Mouse (Mus musculus) left cerebral cortex, postnatal 36 days (tissue): ENCODE measurements around the gene Noto. TPM values are rescaled to one million over a fixed set of nuclear protein-coding genes. Genes with fewer than 3 reads are reported as not detected.
A peak's percentile ranks its signal among the peaks of the same experiment; 100 is the strongest.

Experiments used
- DNase-seq, 2 experiments: peaks; one replicate each; pipeline ENCODE4 v3.0.0; 2021 to 2022; ENCODE audit warnings: low spot score in 2 of 2, mixed read lengths in 1 of 2
- intact Hi-C: fragments of 180-260 bp; cut with DNase I; formaldehyde crosslinking; loops from one replicate; pipeline ENCODE4 v1.15.1; 2025
- total RNA-seq, 2 experiments: library from RNA; stranded (reverse); gene quantifications; 2 replicates each; pipeline ENCODE4 v1.2.3; 2021

The Noto gene
- not detected for total RNA-seq

DNA sequence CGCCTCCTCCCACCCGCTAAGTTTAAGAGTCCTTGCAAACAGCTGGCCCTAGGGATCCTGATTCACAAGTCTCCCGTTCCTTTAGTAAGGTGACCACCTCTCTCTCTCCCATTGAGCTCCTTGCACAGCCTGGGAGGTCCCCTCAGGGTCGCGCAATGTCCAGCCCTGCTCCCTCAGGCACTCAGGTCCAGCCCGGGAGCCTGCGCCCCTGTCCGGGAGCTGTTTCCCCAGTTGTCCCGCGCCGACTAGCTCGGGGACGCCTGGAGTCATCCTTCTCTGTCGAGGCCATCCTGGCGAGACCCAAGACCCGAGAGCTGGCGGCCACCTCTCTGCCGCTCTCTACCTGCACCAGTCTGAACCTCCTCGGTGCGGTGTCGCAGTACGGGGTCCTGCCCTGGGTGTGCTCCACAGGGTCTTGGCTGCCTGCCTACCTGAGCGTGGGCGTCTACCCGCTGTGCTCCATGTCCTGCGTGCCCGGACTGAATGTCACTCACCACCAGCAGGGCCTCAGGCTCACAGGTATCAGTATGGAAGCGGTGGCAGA lies at the start of gene Noto:
TSS of gene Noto (plus strand) at position 51 of the 544 bp plus-strand sequence.
- DNase-seq = no peak
- intact Hi-C loops = no loop called here

DNA sequence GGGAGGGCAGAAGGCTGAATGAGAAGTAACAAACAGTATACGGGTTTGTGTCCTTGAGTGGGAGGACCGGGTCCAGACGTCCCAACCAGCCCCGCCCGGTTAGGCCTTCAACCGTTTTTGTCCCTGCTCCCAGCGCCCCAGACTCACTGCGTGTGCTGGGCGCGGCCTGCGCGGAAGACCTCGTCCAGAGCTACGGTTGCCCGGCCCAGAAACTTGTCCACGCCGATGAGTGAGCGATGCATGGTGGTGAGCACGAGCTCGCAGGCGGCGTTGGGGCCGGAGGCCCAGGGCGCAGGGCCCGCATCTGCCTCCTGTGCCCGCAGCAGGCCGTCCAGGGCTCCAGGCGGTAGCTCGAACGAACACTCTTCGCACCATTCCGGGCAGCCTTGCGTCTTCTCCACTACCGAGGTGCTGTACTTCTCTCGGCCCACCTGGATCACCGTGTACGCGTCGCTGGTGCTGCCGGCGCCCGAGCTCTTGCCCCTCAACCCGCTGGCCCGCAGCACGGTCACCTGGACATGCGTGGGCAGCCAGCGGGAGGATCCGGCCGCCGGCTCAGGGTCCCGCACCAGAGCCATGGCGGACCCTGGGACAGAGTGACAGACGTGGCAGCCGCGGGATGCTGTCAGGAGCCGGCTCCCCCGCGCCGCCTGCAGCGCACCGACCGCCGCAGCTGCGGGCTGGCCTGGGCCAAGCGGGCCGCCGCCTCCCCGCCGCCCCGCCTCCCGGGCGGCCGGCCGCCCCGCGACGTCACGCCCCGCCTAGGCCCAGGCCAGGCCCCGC lies 49.5 kb upstream of the Noto start, which contains the start of gene Rab11fip5:
TSS of gene Rab11fip5 (minus strand) at position 684 of the 783 bp plus-strand sequence.
- peak in 1 of 2 experiments; percentile 50 for DNase-seq
- intact Hi-C loops = no loop called here

DNA sequence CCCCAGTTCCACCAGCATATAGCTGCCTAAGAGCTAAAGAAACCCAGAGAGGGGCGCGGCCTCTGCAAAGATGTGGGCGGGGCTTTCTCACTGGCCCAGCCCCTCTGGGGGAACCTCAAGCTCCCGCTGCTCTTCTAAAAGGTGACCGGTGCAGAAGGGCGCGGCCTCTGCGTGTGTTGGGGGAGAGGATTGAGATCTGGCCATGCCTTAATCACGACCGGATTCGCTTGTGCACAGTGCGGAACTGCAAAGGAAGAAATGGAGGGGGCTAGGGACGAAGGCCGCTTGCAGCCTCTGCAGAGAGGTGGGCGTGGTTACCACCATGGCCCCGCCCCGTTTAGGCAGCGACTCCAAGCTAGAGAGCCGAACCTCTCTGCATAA lies 49.0 kb upstream of the Noto start:
- DNase-seq = peak; percentile 95
- intact Hi-C loops = no loop called here

DNA sequence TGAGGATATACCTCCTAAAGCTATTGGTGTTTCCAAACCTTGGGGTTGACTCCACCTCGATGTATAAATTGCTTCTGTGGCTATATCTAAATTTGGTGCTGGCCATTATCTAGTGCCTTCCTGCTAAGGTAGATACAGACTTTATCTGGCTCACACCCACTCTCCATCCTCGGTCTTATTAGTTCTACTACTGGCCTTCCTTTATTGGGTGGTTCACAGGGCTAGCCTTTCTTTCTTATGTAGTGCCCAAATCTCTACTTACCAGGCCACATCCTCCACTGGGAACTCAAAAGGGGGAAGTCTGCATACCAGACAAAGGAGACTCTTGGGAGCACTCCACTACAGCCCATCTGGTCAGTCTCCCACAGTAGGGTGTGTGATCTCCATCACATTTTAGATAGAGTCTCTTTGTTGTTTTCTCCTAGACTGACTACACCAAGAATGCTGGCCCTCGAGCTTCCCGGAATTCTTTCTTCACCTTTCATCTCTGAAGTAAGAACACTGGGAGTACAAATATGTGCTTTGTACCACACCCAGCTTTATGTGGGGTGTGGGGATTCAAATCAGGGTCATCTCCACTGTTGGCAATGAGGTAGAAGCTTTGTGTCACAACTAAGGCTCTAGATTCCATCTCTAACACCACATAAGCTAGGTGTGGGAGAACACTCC lies 46.5 kb upstream of the Noto start:
- intact Hi-C loops = no loop called here
- no peak for DNase-seq

DNA sequence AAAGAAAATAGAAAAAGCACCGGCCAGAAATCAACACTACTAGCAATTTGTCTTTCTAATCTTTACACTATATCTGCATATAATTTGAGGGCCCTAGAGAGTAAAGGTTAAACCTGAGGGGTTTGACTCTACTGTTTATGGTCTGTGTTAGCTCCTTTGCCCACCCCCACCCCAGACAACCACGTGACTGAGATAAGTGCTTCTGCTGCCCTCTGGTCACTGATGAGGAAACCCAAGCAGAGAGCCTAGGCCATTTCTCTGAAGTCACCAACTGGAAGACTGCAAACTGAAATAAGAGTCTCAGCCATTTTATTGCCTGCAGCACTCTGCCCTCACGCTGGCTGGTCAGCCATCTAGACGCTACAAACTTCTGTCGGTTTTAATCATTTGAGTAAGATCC lies 45.8 kb upstream of the Noto start:
- DNase-seq = no peak
- intact Hi-C loops = no loop called here

DNA sequence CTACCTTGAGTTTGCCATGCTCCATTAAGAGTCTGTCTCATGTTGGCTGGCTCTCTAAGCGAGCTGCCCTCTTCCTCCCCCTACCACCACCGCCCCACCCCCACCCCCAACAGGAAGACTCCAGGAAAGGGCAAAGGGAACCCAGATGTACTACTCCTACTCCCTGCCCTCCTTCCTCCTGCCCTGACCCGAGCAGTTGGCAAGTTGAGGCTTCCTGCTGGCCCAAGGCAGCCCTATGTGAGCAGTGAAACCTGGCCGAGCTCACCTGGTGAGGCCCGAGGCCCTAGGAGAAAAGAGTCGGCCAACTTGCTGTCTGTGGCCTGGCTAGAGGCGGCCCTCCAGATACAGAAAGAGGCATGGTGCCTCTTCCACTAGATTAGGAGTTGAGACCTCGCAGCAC lies 45.1 kb upstream of the Noto start:
- DNase-seq = no peak
- intact Hi-C loops = no loop called here

DNA sequence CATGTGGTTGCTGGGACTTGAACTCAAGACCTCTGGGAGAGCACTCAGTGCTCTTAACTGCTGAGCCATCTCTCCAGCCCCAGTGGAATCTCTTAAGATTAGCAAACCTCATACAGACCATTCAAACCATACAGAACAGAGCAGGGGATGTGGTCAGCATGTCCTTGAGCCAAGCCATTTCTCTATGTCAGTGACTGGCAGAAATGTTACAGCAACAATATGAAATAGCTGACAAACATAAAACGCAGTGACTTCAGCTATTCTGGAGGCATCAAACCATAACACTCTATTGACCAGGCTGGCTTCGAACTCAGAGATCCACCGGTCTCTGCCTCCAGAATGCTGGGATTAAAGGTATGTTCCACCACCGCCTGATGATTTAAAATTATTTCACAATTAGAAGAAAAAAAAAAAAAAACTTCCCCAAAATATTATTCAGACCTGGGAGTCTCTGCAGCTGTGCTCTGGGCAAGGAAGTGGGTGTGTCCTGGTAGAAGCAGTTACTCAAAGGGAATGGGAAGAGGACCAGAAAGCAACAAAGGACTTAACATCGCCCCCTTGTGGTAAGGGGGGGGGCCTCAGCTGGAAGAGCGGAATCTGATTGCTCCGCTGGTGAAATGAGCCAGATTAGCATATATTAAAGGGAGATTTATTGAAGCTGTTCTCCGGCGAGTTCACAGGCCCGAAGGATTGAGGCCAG lies 43.3 kb upstream of the Noto start:
- DNase-seq = peak; percentile 67 to 76
- intact Hi-C loops = loop anchor here (5.0 kb wide), 1 partner anchor 33 kb away; no protein-coding TSS in a partner anchor

DNA sequence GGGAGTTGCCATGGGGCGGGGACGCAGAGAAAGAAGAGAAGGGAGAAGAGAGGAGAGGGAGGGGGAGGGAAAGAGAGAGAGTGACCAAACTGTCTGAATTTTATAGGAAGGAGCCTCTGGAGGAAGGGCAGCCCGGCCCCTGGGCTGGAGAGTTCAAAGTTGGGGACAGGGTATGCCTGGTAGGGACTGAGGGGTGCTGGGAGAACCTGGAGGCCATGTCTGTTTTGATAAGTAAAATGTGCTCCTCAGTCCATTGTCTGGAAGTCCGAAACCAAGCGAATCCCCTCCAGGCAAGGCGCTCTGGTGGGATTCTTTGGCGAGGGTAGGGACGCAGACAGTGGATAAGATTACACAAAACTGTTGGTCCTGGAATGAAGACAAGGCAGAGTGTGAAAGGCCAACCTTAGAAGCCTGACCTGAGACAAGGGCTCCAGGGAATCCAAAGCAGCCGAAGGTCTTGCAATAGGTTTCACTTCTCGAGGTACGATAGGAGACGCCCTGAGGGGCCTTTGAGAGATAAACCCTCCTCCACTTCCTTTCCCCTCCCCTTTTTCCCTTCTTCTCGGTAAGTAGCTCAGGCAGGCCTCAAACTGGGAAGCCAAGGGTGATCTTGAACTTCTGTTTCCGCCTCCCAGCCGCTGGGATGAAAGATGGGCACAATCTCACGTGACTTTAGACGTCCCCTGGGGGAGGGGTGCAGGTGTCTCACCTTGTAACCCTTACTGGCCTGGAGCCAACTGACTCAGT lies 42.6 kb upstream of the Noto start:
- intact Hi-C loops = loop anchor here (5.0 kb wide), 1 partner anchor 34 kb away; no protein-coding TSS in a partner anchor
- no peak for DNase-seq

DNA sequence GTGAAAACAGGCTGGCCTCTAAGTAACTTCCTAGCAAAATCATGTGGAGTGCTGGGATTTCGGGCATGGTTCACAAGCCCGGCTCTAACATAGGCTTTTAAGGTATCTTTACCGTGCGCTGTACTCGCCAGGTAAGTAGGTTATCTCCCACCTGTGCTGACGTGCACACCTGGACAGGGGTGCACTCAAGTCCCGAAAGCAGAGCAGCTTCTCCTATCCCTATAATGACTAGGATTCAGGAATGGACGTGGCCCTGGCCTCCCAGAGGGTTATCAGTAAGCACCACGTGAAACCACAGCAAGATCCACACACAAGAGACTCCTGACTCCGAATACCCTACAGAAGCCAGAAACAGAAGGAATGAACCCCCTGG lies 42.1 kb upstream of the Noto start:
- intact Hi-C loops = loop anchor here (5.0 kb wide), 1 partner anchor 34 kb away; no protein-coding TSS in a partner anchor
- DNase-seq = no peak

DNA sequence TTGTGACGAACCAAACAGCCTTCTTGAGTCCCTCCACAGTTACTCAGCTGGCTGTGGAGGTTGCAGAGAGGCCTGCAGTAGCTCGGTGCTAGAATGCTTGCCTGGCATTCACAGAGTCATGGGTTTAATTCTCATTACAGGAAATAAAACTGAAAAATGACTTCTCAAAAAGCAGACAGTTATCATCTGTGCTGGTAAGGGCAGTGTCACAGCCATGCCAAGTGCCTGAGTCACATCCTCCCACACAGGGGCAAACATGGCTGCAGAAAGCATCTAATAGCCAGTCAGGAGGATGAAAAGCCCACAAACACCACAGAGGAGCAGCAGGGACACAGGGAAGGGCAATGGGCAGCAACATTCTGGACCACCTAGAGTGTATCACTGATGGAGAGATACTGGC lies 40.9 kb upstream of the Noto start:
- intact Hi-C loops = loop anchor here (5.0 kb wide), 1 partner anchor 35 kb away; no protein-coding TSS in a partner anchor
- DNase-seq = no peak

DNA sequence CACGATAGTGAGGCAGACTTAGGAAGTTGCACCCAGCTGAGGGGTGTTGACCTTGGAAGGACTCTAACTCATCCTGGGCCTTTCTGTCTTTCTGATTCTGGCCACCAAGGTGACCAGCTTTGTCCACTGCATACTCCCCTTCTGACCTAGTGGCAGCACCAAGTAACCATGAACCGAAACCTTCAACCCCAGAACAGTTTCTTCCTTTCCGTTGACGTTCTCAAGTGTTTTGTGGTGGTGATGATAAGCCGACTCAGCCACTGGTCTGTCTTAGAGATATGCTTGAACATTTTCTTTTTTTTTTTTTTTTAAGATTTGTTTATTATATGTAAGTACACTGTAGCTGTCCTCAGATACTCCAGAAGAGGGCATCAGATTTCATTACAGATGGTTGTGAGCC lies 35.1 kb upstream of the Noto start:
- intact Hi-C loops = no loop called here
- DNase-seq = no peak

DNA sequence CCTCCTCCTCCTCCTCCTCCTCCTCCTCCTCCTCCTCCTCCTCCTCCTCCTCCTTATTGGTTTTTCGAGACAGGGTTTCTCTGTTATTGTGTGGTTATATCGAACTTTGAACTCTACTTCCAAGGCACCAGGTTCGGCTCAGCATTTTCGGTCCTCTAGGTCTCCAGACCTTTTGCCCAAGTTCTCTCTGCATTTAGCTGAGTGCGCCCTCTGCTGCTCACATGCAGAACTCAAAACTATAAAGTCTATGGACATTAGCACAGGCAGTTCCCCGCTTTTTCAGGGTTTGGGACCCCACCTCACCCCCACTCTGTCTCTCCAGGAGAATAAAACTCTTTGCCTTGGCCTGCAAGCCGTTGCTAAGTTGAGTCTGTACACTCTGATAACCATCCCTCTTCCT lies 31.9 kb upstream of the Noto start:
- peak in 1 of 2 experiments; percentile 46 for DNase-seq
- intact Hi-C loops = loop anchor here (2.0 kb wide), 1 partner anchor 47 kb away; no protein-coding TSS in a partner anchor

DNA sequence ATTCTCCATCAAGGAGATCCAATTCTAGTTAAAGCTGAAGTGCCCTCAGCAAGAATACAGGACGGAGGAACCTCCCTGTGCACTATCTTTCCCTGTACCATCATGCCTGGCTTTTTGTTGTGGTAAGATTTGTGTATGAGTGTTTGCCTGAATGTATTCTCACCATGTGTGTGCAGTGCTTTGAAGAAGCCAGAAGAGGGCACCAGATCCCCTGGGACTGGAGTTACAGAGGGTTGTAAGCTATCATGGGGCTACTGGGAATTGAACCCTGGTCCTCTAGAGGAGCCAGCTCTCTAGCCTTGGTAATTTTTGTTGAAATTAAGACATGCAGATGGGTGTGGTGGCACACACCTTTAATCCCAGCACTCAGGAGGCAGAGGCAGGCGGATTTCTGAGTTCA lies 28.3 kb upstream of the Noto start:
- intact Hi-C loops = loop anchor here (5.0 kb wide), 1 partner anchor 243 kb away; no protein-coding TSS in a partner anchor
- DNase-seq = no peak

DNA sequence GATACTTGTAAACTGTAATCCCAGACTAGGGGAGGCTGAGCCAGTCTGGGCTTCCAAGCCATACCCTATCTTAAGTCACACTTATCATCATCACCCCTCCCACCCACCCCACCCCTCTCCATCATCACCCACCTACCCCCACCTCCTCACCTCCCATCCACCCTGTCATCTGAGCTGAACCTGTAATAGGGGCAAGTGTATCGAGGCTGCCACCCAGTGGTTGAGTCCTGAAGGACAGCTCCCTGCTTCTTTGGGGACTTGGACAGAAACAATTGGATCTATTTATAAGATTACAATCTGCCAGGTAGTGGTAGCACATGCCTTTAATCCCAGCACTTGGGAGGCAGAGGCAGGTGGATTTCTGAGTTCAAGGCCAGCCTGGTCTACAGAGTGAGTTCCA lies 26.5 kb upstream of the Noto start:
- intact Hi-C loops = loop anchor here (5.0 kb wide), 1 partner anchor 245 kb away; no protein-coding TSS in a partner anchor

DNA sequence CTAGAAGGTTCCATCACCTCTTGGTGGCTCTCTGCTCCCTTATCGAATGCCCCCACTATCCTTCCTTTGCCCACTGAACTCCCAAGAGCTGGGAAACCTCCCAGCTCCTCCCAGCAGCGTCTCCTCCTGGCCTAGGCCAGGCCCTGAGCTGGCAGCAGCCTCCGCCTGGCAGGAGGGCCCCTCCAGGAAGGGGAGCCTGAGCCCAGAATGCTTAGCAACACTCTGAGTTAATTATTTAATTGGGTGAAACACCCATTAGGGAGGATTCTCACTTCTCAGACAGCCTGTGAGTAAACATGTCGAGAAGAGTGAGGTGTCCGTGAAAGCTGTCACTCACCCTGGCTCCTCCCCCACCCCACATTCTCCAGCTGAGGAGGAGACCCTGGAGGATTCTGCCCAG lies 24.0 kb upstream of the Noto start:
- intact Hi-C loops = loop anchor here (5.0 kb wide), 1 partner anchor 247 kb away; no protein-coding TSS in a partner anchor
- DNase-seq = no peak

More for the DNA sequence above, 26.5 kb upstream of the Noto start:
- DNase-seq = peak; percentile 16 to 27

DNA sequence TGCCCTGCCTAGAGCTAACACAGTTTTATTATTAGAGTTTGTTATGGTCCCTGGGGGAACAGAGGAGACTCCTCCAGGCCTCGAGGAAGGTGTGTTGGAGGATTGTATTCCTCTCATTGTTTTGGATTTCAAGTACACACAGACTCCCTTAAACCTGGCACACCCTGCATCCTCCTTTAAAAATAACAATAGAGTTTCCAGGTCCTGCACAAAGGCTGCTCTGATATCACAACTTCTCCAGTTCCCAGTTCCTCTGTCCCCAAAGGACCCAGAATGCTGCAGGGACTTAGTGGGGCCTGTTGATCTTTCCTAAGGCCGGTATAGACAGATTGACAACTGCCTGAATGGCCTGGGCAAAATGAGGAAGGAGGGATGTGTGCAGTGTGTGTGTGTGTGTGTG lies 21.1 kb upstream of the Noto start:
- intact Hi-C loops = no loop called here
- no peak for DNase-seq

DNA sequence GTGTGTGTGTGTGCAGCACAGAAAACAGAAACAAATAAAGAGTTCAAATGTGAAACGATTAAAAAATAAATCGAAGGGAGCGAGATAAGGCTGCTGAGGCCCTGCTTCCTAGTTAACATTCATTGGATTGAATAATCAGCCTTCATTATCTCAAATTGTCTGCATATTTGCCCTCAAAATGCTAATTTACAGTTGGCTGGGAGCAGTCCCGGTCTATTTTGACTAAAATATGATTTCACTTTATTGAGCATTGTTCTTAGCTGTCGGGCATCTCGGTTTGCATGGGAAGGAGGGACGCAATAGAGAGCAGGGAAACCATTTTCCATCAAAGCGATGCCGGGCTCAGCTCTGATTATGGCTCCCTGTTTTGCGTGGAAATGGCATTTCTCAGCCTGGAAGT lies 20.6 kb upstream of the Noto start:
- no peak for DNase-seq
- intact Hi-C loops = no loop called here

DNA sequence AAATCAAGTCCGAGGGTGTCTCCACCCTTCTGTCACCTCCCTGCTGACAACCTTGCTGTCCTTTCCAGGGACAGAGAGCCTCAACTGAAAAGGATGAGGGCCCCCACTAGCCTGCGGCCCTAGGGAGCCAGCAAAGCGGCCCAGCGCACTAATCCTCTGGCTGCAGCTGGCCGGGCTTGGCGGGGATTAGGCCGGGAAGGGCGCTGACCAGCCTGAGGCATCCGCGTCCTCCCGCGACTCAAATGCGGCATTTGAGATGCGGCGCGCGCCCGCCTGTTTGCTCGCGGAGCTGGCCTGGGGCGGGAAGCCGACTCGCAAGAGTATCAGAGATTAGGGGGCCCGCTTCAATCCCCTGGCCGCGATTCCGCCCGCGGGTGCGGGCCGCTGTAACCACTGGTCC lies 14.7 kb upstream of the Noto start:
- intact Hi-C loops = loop anchor here (5.0 kb wide), 1 partner anchor 247 kb away; no protein-coding TSS in a partner anchor
- DNase-seq = no peak

DNA sequence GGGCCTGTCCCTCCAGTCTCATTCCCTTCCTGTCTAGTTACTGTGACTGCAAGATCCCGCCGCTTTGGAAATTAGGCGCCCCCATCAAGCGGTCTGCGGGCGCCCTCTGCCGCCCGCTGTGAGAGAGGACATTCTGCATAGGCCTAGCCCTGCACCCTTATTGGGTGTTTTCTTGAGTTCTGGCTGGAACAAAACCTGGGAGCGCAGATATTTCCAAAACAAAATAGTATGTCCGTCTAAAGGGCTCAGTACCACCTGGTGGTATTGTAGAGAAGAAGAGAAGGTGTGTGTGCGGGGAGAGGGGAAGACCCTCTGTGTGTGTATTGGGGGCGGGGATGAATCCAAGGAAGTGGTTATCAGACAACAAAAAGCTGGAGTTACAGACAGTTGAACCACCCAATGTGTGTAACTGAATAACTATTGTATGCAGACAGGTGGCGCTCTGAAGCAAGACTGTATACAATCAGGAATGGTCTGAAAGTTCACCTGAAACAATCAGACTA lies 12.9 kb upstream of the Noto start:
- intact Hi-C loops = loop anchor here (5.0 kb wide), 1 partner anchor 259 kb away; no protein-coding TSS in a partner anchor
- DNase-seq = peak; percentile 26 to 38
